Mouse (Mus musculus): ENCODE measurements around the gene Gm20388. TPM values are rescaled to one million over a fixed set of nuclear protein-coding genes. Genes with fewer than 3 reads are reported as not detected.

Gene Gm20388
- total RNA-seq, 1 experiment, result 27.0 TPM

DNA sequence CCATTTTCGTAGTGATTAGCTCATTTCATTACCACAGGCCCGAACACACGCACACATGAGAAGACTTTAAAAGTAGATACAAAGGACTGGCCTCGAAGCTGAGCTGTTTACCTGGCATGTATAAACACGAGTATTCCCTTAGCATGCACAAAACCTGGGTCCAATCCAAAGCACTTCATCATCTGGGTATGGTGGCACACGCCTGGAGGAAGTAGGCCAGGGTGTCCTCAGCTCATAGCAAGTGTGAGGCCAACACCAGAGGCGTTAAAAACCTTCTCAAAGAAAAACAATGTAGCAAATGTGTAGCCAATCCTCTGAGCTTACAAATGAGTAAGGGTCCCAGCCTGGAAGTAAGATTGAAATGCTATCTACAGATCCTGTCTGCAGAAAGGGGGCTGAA, 3103.8 kb downstream of the Gm20388 start:
- no peak for DNase-seq (ENCODE audit: low read depth, low spot score)
- in situ Hi-C loops (cut with MboI; ENCODE audit: low sequenced_read_pairs in 2 of 2, unreplicated experiment in 2 of 2), result no loop called here
- H3K36me3 ChIP-seq (ENCODE audit: control insufficient read depth, insufficient read depth, low read length, poor library complexity, severe bottlenecking), result peaks cover 2% of the 10 kb centered on the region; the same call in 1 of the 2 replicates
- H3K4me3 ChIP-seq (ENCODE audit: insufficient read depth in 1 of 2, low read depth in 1 of 2, low read length in 2 of 2, poor library complexity in 1 of 2, severe bottlenecking in 1 of 2), result no peak overlapping the region
- H3K9ac ChIP-seq (ENCODE audit: insufficient read depth, low read depth, low read length, poor library complexity, severe bottlenecking), result no peak overlapping the region
- H3K4me1 ChIP-seq (ENCODE audit: control insufficient read depth in 2 of 2, insufficient read depth in 2 of 2, low read length in 2 of 2, poor library complexity in 1 of 2), result peaks cover 1 to 9% of the 10 kb centered on the region in 2 experiments; a peak in 1 of 4 replicates
- no peak for TF ChIP-seq ZNF384 (IDR thresholded peaks at IDR 0.05; ENCODE audit: low read depth, low read length)
- no peak for TF ChIP-seq MAFK (IDR thresholded peaks at IDR 0.05; ENCODE audit: insufficient read depth, low read depth, low read length)
- no peak for TF ChIP-seq HCFC1 (IDR thresholded peaks at IDR 0.05; ENCODE audit: borderline replicate concordance, insufficient read depth, low read length)
- no peak for TF ChIP-seq CHD2 (IDR thresholded peaks at IDR 0.05; ENCODE audit: low read depth, low read length)
- TF ChIP-seq ZC3H11A (IDR thresholded peaks at IDR 0.05; ENCODE audit: borderline replicate concordance, low read depth, low read length), result no peak
- no peak overlapping the region for H3K27ac ChIP-seq (ENCODE audit: insufficient read depth, low read depth, low read length, poor library complexity, severe bottlenecking)
- no peaks in the 10 kb centered on the region for H3K9me3 ChIP-seq (ENCODE audit: control insufficient read depth, insufficient read depth, low read depth, low read length)

DNA sequence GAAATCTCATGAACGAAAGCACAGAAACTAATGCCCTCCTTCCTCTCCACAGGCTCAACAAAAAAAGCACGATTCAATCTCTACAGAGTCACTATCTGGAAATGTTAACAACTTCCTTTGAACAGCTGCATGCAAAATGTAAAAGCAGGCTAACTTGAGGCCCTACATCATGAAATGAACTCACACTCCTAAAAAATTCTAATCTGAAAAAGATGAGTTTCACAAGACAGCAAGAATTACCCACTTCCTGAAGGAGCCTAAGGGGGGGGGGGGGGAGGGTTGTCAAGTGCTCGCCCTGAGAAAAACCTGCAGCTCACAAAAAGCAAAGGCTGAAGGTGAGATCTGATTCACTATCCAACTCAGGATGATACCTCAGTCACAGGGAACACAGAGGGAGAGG, 3104.4 kb downstream of the Gm20388 start:
- Histone ChIP-seq H3K4me3 (ENCODE audit: insufficient read depth in 1 of 2, low read depth in 1 of 2, low read length in 2 of 2, poor library complexity in 1 of 2, severe bottlenecking in 1 of 2) (no peak overlapping the region), H3K27ac (ENCODE audit: insufficient read depth, low read depth, low read length, poor library complexity, severe bottlenecking) (no peak overlapping the region), H3K9ac (ENCODE audit: insufficient read depth, low read depth, low read length, poor library complexity, severe bottlenecking) (no peak overlapping the region), H3K36me3 (ENCODE audit: control insufficient read depth, insufficient read depth, low read length, poor library complexity, severe bottlenecking) (peaks cover 2% of the 10 kb centered on the region; the same call in 1 of the 2 replicates), H3K4me1 (ENCODE audit: control insufficient read depth in 2 of 2, insufficient read depth in 2 of 2, low read length in 2 of 2, poor library complexity in 1 of 2) (peaks cover 1 to 11% of the 10 kb centered on the region in 2 experiments; a peak in 1 of 4 replicates), H3K9me3 (ENCODE audit: control insufficient read depth, insufficient read depth, low read depth, low read length) (no peaks in the 10 kb centered on the region)
- in situ Hi-C loops (cut with MboI; ENCODE audit: low sequenced_read_pairs in 2 of 2, unreplicated experiment in 2 of 2), result no loop called here
- no peak for TF ChIP-seq CHD2 (IDR thresholded peaks at IDR 0.05; ENCODE audit: low read depth, low read length)
- no peak for TF ChIP-seq ZC3H11A (IDR thresholded peaks at IDR 0.05; ENCODE audit: borderline replicate concordance, low read depth, low read length)
- TF ChIP-seq ZNF384 (IDR thresholded peaks at IDR 0.05; ENCODE audit: low read depth, low read length), result no peak
- TF ChIP-seq MAFK (IDR thresholded peaks at IDR 0.05; ENCODE audit: insufficient read depth, low read depth, low read length), result no peak
- TF ChIP-seq HCFC1 (IDR thresholded peaks at IDR 0.05; ENCODE audit: borderline replicate concordance, insufficient read depth, low read length), result no peak
- DNase-seq (ENCODE audit: low read depth, low spot score), result no peak

DNA sequence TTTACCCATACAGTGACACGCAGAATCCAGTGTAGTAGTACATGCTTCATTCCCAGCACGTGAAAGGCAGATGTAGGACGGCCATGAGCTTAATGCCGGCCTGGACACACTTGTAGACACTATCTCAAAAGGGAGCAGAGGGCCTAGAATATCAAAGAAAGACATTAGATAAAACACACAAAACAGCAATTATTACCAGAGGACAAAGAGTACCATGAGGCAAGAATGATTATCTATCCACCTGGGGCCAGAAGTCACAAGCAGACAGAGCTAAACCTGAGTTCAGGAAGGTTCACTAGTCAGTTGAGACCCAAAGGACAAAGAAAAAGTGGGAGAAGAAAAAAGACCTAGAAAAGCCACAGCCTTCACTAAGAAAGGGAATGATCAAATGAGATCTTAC, 3106.5 kb downstream of the Gm20388 start:
- Histone ChIP-seq H3K27ac (ENCODE audit: insufficient read depth, low read depth, low read length, poor library complexity, severe bottlenecking) (no peak overlapping the region), H3K9me3 (ENCODE audit: control insufficient read depth, insufficient read depth, low read depth, low read length) (no peaks in the 10 kb centered on the region)
- in situ Hi-C loops (cut with MboI; ENCODE audit: low sequenced_read_pairs in 2 of 2, unreplicated experiment in 2 of 2), result no loop called here

DNA sequence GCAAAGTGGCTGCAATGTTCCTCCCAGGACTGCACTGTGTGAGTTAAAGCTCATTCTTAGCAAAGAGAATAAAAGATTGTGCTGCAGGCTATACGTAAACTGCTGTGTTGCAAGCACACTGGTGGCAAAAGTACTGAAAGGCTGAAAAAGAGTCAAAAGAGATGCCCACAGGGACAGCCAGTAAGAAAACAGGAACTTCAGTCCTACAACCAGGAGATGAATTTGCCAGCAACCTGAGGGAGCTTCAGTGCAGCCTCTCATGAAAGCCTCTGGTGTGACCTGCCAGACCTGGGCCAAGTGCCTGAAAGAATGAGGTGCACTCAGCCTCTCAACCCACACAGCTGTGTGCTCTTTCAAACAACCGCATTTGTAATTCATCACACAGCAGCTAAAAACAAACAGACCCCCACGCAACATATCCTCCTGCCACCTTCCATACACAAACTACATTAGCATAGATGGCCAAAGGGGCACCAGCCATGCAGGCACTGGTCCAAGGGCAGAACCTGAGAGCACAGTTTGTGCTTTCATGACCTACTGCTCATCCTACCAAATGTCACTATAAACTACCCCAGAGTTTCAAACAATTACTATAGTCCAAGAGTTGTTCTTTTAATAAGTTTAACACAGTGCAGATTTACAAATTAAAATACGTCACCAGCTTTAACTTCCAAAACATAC, 3108.0 kb downstream of the Gm20388 start:
- Histone ChIP-seq H3K27ac (ENCODE audit: insufficient read depth, low read depth, low read length, poor library complexity, severe bottlenecking) (no peak overlapping the region), H3K9ac (ENCODE audit: insufficient read depth, low read depth, low read length, poor library complexity, severe bottlenecking) (no peak overlapping the region), H3K9me3 (ENCODE audit: control insufficient read depth, insufficient read depth, low read depth, low read length) (no peaks in the 10 kb centered on the region), H3K4me1 (ENCODE audit: control insufficient read depth in 2 of 2, insufficient read depth in 2 of 2, low read length in 2 of 2, poor library complexity in 1 of 2) (peaks cover 12 to 15% of the 10 kb centered on the region in 2 experiments), H3K36me3 (ENCODE audit: control insufficient read depth, insufficient read depth, low read length, poor library complexity, severe bottlenecking) (no peaks in the 10 kb centered on the region), H3K4me3 (ENCODE audit: insufficient read depth in 1 of 2, low read depth in 1 of 2, low read length in 2 of 2, poor library complexity in 1 of 2, severe bottlenecking in 1 of 2) (no peak overlapping the region)
- no peak for DNase-seq (ENCODE audit: low read depth, low spot score)
- TF ChIP-seq CHD2 (IDR thresholded peaks at IDR 0.05; ENCODE audit: low read depth, low read length), result no peak
- TF ChIP-seq ZNF384 (IDR thresholded peaks at IDR 0.05; ENCODE audit: low read depth, low read length), result no peak
- no peak for TF ChIP-seq HCFC1 (IDR thresholded peaks at IDR 0.05; ENCODE audit: borderline replicate concordance, insufficient read depth, low read length)
- TF ChIP-seq MAFK (IDR thresholded peaks at IDR 0.05; ENCODE audit: insufficient read depth, low read depth, low read length), result no peak
- TF ChIP-seq ZC3H11A (IDR thresholded peaks at IDR 0.05; ENCODE audit: borderline replicate concordance, low read depth, low read length), result no peak
- in situ Hi-C loops (cut with MboI; ENCODE audit: low sequenced_read_pairs in 2 of 2, unreplicated experiment in 2 of 2), result no loop called here

More for the DNA sequence above, 3106.5 kb downstream of the Gm20388 start:
- H3K36me3 ChIP-seq (ENCODE audit: control insufficient read depth, insufficient read depth, low read length, poor library complexity, severe bottlenecking), result peaks cover 2% of the 10 kb centered on the region; the same call in 1 of the 2 replicates
- peaks cover 10 to 15% of the 10 kb centered on the region in 2 experiments for H3K4me1 ChIP-seq (ENCODE audit: control insufficient read depth in 2 of 2, insufficient read depth in 2 of 2, low read length in 2 of 2, poor library complexity in 1 of 2)
- H3K9ac ChIP-seq (ENCODE audit: insufficient read depth, low read depth, low read length, poor library complexity, severe bottlenecking), result no peak overlapping the region
- no peak overlapping the region for H3K4me3 ChIP-seq (ENCODE audit: insufficient read depth in 1 of 2, low read depth in 1 of 2, low read length in 2 of 2, poor library complexity in 1 of 2, severe bottlenecking in 1 of 2)
- DNase-seq (ENCODE audit: low read depth, low spot score), result no peak
- TF ChIP-seq MAFK (IDR thresholded peaks at IDR 0.05; ENCODE audit: insufficient read depth, low read depth, low read length) (no peak), HCFC1 (IDR thresholded peaks at IDR 0.05; ENCODE audit: borderline replicate concordance, insufficient read depth, low read length) (no peak), ZNF384 (IDR thresholded peaks at IDR 0.05; ENCODE audit: low read depth, low read length) (no peak), CHD2 (IDR thresholded peaks at IDR 0.05; ENCODE audit: low read depth, low read length) (no peak)
